Mouse (Mus musculus): ENCODE results near the gene Rnf150. TPM values are rescaled to one million over a fixed set of nuclear protein-coding genes. Genes with fewer than 3 reads are reported as not detected.

Rnf150 gene
- polyA plus RNA-seq, 1 experiment, result 17.9 TPM

GRCm38 (mm10) chr8:82858541-82859342, 4.4 kb upstream of the Rnf150 start:
- H3K4me3 ChIP-seq (ENCODE audit: insufficient read depth, low read length), result no peak overlapping the region
- H3K27ac ChIP-seq (ENCODE audit: insufficient read depth, low read length), result no peak overlapping the region
- no peak for TF ChIP-seq CTCF (IDR thresholded peaks at IDR 0.05; ENCODE audit: extremely low read depth, insufficient read depth, low read length)
- TF ChIP-seq POLR2A (IDR thresholded peaks at IDR 0.05; ENCODE audit: extremely low read depth, insufficient read depth, low read length), result no peak
- H3K4me1 ChIP-seq (ENCODE audit: control insufficient read depth, insufficient read depth, low read length), result no peaks in the 10 kb centered on the region

DNA sequence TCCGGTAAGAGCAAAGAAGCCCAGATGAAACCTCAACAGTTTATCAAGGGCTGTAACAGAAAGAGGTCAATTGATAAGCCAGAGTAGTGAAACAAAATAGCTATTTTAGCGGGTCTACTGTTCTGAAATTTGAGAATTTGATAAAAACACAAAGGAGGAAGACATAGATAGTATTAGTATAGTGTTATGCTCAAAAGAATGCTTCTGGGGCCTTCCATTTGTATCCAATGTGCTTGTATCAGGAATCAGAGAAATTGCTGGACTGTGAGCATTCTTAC, 3.9 kb upstream of the Rnf150 start:
- Histone ChIP-seq H3K4me1 (ENCODE audit: control insufficient read depth, insufficient read depth, low read length) (no peaks in the 10 kb centered on the region), H3K27ac (ENCODE audit: insufficient read depth, low read length) (no peak overlapping the region), H3K4me3 (ENCODE audit: insufficient read depth, low read length) (no peak overlapping the region)
- TF ChIP-seq POLR2A (IDR thresholded peaks at IDR 0.05; ENCODE audit: extremely low read depth, insufficient read depth, low read length), result no peak
- TF ChIP-seq CTCF (IDR thresholded peaks at IDR 0.05; ENCODE audit: extremely low read depth, insufficient read depth, low read length), result no peak

GRCm38 (mm10) chr8:82863745-82864520, 777 bp downstream of the Rnf150 start:
- H3K4me1 ChIP-seq (ENCODE audit: control insufficient read depth, insufficient read depth, low read length), result peaks cover 3% of the 10 kb centered on the region; the same call in 1 of the 2 replicates
- H3K27ac ChIP-seq (ENCODE audit: insufficient read depth, low read length), result peak overlapping the region; percentile 93
- TF ChIP-seq POLR2A (IDR thresholded peaks at IDR 0.05; ENCODE audit: extremely low read depth, insufficient read depth, low read length) (no peak), CTCF (IDR thresholded peaks at IDR 0.05; ENCODE audit: extremely low read depth, insufficient read depth, low read length) (no peak)
- peak overlapping the region; percentile 100 for H3K4me3 ChIP-seq (ENCODE audit: insufficient read depth, low read length)

GRCm38 (mm10) chr8:82864521-82864818, 1.3 kb downstream of the Rnf150 start:
- H3K4me1 ChIP-seq (ENCODE audit: control insufficient read depth, insufficient read depth, low read length), result peaks cover 3% of the 10 kb centered on the region; the same call in 1 of the 2 replicates
- TF ChIP-seq POLR2A (IDR thresholded peaks at IDR 0.05; ENCODE audit: extremely low read depth, insufficient read depth, low read length), result no peak
- TF ChIP-seq CTCF (IDR thresholded peaks at IDR 0.05; ENCODE audit: extremely low read depth, insufficient read depth, low read length), result no peak
- peak overlapping the region; percentile 93 for H3K27ac ChIP-seq (ENCODE audit: insufficient read depth, low read length)
- peak overlapping the region; percentile 100 for H3K4me3 ChIP-seq (ENCODE audit: insufficient read depth, low read length)

GRCm38 (mm10) chr8:82865239-82865638, 2.1 kb downstream of the Rnf150 start:
- TF ChIP-seq POLR2A (IDR thresholded peaks at IDR 0.05; ENCODE audit: extremely low read depth, insufficient read depth, low read length), result peak; percentile 53; the same call in 1 of the 2 replicates
- no peak for TF ChIP-seq CTCF (IDR thresholded peaks at IDR 0.05; ENCODE audit: extremely low read depth, insufficient read depth, low read length)
- peaks cover 3% of the 10 kb centered on the region; the same call in 1 of the 2 replicates for H3K4me1 ChIP-seq (ENCODE audit: control insufficient read depth, insufficient read depth, low read length)
- no peak overlapping the region for H3K27ac ChIP-seq (ENCODE audit: insufficient read depth, low read length)
- peak overlapping the region; percentile 100 for H3K4me3 ChIP-seq (ENCODE audit: insufficient read depth, low read length)

- Histone ChIP-seq H3K27ac (ENCODE audit: insufficient read depth, low read length) (no peak overlapping the region), H3K4me3 (ENCODE audit: insufficient read depth, low read length) (peak overlapping the region; percentile 100; the same call in 1 of the 2 replicates), H3K4me1 (ENCODE audit: control insufficient read depth, insufficient read depth, low read length) (peaks cover 5% of the 10 kb centered on the region; the same call in 1 of the 2 replicates)
- TF ChIP-seq CTCF (IDR thresholded peaks at IDR 0.05; ENCODE audit: extremely low read depth, insufficient read depth, low read length) (no peak), POLR2A (IDR thresholded peaks at IDR 0.05; ENCODE audit: extremely low read depth, insufficient read depth, low read length) (no peak)
Measured at GRCm38 (mm10) chr8:82866251-82866650, 3.1 kb downstream of the Rnf150 start.

GRCm38 (mm10) chr8:82870840-82871490, 7.8 kb downstream of the Rnf150 start:
- peaks cover 8% of the 10 kb centered on the region; the same call in 1 of the 2 replicates for H3K4me1 ChIP-seq (ENCODE audit: control insufficient read depth, insufficient read depth, low read length)
- no peak overlapping the region for H3K27ac ChIP-seq (ENCODE audit: insufficient read depth, low read length)
- TF ChIP-seq POLR2A (IDR thresholded peaks at IDR 0.05; ENCODE audit: extremely low read depth, insufficient read depth, low read length) (no peak), CTCF (IDR thresholded peaks at IDR 0.05; ENCODE audit: extremely low read depth, insufficient read depth, low read length) (no peak)
- H3K4me3 ChIP-seq (ENCODE audit: insufficient read depth, low read length), result no peak overlapping the region

- Histone ChIP-seq H3K4me1 (ENCODE audit: control insufficient read depth, insufficient read depth, low read length) (peaks cover 8% of the 10 kb centered on the region; the same call in 1 of the 2 replicates), H3K27ac (ENCODE audit: insufficient read depth, low read length) (no peak overlapping the region), H3K4me3 (ENCODE audit: insufficient read depth, low read length) (no peak overlapping the region)
- TF ChIP-seq POLR2A (IDR thresholded peaks at IDR 0.05; ENCODE audit: extremely low read depth, insufficient read depth, low read length), result no peak
Measured at GRCm38 (mm10) chr8:82871986-82872385, 8.8 kb downstream of the Rnf150 start.

GRCm38 (mm10) chr8:82874102-82874501, 10.9 kb downstream of the Rnf150 start:
- peaks cover 5% of the 10 kb centered on the region; the same call in 1 of the 2 replicates for H3K4me1 ChIP-seq (ENCODE audit: control insufficient read depth, insufficient read depth, low read length)
- no peak overlapping the region for H3K4me3 ChIP-seq (ENCODE audit: insufficient read depth, low read length)
- no peak overlapping the region for H3K27ac ChIP-seq (ENCODE audit: insufficient read depth, low read length)
- TF ChIP-seq CTCF (IDR thresholded peaks at IDR 0.05; ENCODE audit: extremely low read depth, insufficient read depth, low read length) (no peak), POLR2A (IDR thresholded peaks at IDR 0.05; ENCODE audit: extremely low read depth, insufficient read depth, low read length) (no peak)

Data from cortical plate, adult 2 months (tissue).